Mouse (Mus musculus): ENCODE data around the gene Pnrc1.

Gene Pnrc1

DNA sequence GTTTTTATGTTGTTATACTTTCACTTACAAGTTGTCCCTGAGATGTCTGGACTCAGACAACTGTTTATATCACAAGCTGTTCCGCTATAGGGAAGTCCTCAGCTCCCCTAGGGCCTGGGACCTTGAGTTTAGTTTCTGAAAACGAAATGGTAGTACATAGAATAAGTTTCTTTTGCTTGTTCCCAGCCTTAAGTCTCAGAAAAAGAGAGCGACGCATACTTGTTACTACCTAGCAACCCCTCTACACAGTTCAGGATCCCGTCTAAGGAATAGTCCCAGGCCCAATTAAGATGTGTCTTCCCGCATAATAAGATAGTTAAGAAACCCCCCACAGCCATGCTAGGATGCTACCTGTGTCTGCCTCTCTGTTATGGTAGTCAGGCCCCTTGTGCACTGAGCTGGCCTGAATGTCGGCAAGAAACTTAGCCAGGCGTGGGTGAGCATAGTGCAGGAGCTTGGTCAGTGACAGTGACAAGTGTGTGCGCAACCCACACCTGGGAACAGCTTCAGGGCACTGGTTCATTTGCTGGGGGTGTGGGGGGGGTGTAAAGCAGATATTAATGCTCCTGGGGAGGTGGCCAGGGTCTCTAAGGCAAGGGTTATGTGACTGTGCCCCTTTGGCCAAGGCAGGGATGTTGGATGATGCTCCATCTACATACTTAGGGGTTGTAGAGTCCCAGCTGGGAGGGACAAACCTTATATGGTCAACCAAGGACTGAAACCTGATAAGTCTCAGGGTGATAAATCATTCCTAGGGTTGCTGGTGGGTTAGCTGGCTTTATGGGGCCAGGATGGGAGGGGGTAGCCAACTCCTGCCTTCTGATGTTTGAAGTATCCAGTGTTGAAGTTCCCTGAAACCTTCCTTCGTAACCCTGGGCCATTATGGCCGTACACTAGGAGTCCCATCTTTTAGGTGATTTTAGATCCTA is 19.3 kb downstream of the Pnrc1 start:
- no peak for DNase-seq (ENCODE audit: low read depth, low spot score)

DNA sequence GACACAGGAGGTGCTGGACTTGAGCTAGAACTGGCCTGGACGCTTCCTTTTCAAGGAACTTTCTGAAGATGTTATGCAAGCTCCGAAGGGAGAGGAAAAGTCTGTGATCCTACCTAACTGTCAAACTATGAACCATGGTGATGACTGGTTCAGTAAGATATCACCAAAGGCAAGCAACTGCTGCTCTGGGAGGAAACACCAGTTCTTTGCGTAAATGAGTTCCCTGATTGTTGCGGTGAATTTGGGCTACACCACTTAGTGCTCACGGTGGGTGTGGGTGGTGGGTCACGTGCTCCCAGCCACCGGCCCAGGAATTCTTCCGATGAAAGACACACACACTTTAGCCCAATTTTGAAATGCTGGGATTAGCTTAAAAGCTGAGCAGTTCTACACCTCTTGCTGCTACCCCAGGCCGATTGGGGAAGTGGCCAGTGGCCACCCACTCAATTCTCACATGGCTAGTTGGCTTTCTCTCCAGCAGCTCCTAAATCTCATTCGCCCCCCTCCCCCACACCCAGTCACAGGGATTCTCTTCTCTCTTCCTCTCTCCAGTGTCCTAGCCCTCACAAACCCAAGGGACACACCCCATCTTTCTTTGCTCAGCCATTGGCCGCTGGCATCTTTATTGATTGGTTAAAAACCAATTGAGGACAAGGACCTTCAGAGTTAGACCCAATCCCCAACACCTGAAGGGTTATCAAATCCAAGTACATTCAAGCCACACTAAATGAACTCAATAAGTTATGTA is 24.8 kb downstream of the Pnrc1 start:
- DNase-seq (ENCODE audit: low read depth, low spot score), result no peak

GRCm38 (mm10) chr4:33262897-33263296 is 27.1 kb downstream of the Pnrc1 start:
- no peak for DNase-seq (ENCODE audit: low read depth, low spot score)

DNA sequence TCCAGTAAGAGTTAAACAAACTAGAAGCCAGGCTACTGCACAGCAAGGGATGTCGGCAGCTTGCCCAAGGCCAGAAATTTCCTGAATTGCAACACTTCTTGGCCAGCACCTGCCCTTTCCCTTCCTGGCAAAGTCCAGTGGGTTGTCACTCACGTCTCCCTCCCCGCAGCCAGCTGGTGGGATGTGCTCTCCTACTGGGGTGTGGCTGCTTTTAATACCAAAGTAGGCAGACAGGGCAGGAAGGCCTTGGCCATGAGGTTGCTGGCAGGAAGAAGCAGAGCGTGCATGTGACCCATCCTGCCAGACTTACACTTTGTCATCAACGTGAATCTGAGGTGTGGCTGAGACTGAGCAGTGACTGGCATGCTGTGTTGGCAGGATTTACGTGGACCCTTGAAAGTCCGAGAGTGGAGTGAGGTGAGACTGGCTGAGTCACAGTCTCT is 28.6 kb downstream of the Pnrc1 start:
- peak; percentile 40 for DNase-seq (ENCODE audit: low read depth, low spot score)

GRCm38 (mm10) chr4:33260311-33260710 is 29.7 kb downstream of the Pnrc1 start:
- no peak for DNase-seq (ENCODE audit: low read depth, low spot score)

DNA sequence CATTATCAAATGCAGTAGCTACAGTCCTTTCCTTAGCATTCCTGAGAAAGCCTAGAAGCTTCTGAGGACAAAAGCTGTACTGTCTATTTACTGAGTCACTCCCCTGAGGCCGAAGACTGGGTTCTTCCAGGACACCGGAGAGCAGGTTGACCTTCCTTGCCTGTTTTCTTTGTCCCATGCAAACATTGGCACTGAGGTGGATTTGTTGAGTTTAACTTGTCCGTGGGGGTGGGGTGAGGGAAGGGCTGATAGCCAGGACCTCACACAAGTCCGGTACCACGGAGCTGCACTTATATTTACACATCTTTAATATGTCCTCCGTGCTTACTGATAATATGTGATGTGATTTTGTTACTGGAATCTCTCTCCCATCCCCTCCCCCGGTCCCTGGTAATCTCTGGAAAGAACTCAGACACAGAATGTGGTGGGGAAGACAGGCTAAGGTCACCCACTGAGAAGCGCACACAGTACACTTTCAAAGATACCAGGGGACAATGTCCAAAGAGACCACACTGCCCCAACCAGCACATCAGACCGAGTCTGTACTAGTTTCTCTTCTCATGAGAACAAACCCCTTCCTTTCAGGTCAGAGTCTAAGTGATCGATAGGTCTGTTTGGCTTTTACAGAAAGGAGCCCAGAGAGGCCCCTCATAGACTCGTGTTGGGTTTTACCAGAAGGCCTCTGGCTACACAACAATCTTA is 32.5 kb downstream of the Pnrc1 start:
- no peak for DNase-seq (ENCODE audit: low read depth, low spot score)

GRCm38 (mm10) chr4:33254706-33255105 is 35.3 kb downstream of the Pnrc1 start:
- no peak for DNase-seq (ENCODE audit: low read depth, low spot score)

DNA sequence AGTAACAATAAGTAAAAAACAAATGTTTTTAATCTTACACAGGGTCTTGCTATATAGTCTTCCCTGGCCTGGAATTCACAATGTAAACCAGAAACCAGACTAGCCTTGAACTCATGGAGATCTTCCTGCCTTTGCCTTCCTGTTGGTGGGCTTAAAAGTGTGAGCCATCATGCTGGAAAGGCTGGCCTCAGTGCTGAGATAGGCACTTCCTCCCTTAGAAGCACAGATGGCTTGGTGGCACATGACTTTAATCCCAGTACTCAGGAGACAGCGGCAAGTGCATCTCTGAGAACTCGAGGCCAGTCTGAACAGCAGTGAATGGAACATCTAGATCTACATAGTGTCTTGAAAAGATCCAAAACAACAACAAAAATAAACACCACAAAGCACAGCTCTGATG is 39.1 kb downstream of the Pnrc1 start:
- DNase-seq (ENCODE audit: low read depth, low spot score), result peak; percentile 15

DNA sequence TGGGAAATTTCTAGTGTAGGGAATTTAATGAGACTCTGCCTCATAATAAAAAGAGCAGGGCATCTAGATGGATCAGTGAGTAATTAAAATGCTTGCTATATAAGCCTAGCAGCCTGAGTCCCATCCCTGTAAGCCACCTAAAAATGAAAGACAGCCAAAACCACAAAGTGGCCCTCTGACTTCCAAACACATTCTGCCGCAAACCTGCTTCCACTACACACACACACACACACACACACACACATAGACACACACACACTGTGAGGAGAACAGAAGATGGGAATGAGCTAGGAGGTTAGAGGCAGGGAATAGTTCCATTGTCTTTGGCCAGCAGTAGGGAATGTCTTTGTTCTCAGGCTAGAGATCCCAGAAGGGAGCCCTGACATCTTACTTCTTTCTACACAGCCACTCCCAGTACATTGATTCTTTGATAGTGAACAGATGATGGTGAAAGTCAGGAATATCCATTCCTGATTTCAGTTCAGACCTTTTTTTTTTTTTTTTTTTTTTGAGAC is 40.2 kb downstream of the Pnrc1 start:
- no peak for DNase-seq (ENCODE audit: low read depth, low spot score)

- DNase-seq (ENCODE audit: low read depth, low spot score), result no peak
Measured at GRCm38 (mm10) chr4:33248915-33249314, 41.0 kb downstream of the Pnrc1 start.

- peak; percentile 99 for DNase-seq (ENCODE audit: low read depth, low spot score)
Measured at GRCm38 (mm10) chr4:33248062-33248889, 41.7 kb downstream of the Pnrc1 start.

GRCm38 (mm10) chr4:33247479-33248053 is 42.4 kb downstream of the Pnrc1 start:
- DNase-seq (ENCODE audit: low read depth, low spot score), result peak; percentile 100

- peak; percentile 27 for DNase-seq (ENCODE audit: low read depth, low spot score)
Measured at GRCm38 (mm10) chr4:33245853-33246395, 44.0 kb downstream of the Pnrc1 start.

GRCm38 (mm10) chr4:33243921-33244320 is 46.0 kb downstream of the Pnrc1 start:
- peak; percentile 80 for DNase-seq (ENCODE audit: low read depth, low spot score)

GRCm38 (mm10) chr4:33243016-33243758 is 46.8 kb downstream of the Pnrc1 start:
- DNase-seq (ENCODE audit: low read depth, low spot score), result no peak

GRCm38 (mm10) chr4:33242536-33242935 is 47.4 kb downstream of the Pnrc1 start:
- DNase-seq (ENCODE audit: low read depth, low spot score), result peak; percentile 73

GRCm38 (mm10) chr4:33230881-33231280 is 59.1 kb downstream of the Pnrc1 start:
- no peak for DNase-seq (ENCODE audit: low read depth, low spot score)

DNA sequence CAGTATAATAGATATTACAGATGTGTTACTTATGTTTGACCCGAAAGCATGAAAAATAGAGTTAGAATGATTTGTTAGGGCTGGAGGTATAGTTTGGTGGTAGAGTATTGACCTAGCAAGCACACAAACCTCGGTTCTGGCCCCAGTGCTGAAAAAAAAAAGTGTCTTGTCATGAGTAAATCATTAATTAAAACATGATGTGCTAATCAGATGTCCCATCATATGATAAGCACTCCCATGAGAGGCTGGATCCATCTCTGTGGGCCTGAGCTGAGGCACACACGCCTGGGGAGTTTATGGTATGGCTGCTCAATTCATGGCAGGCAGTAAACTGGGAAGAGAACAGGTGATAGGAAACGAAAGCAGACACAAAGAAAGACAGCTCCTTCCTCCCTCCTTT is 60.3 kb downstream of the Pnrc1 start:
- DNase-seq (ENCODE audit: low read depth, low spot score), result no peak

DNA sequence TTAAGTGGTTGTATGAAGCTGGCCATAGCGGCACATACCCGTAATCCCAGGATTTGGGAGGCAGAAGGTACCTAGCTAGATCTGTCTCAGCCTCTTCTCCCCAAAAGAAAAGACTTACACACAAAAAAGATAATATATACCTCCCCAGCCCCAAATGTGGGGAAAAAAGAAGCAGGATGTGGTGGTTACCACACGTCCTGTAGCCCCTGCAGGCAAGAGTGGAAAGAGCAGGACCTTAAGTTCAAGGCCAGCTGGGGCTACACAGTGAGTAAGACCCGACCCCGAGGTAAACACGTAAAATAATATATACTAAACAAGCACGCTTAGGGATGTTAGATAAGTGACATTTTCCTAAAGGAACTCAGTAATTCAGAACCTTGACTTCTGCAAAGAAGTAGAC is 62.8 kb downstream of the Pnrc1 start:
- peak; percentile 55 for DNase-seq (ENCODE audit: low read depth, low spot score)

Measured in CD4-positive helper T cell, adult 2 months (primary cell).